Mouse (Mus musculus) thymus, adult 2 months (tissue): Measurements from ENCODE around the gene Tmem150c. TPM values are rescaled to one million over a fixed set of nuclear protein-coding genes. Genes with fewer than 3 reads are reported as not detected.

Source experiments
- DNase-seq: peaks from one replicate; pipeline ENCODE4 v3.0.0; 2021
- H3K27ac ChIP-seq: fragments of 200-500 bp; 2 replicates; pipeline ENCODE4 v1.5.1; 2012; ENCODE audit warnings: low read length, control low read depth; ENCODE audit not compliant: control insufficient read depth, insufficient read depth
- H3K27me3 ChIP-seq: fragments of 200-500 bp; 2 replicates; pipeline ENCODE4 v1.6.1; 2012; ENCODE audit warnings: mild to moderate bottlenecking, low read length, moderate library complexity, mixed read lengths; ENCODE audit not compliant: control insufficient read depth, insufficient read depth
- H3K36me3 ChIP-seq: fragments of 200-500 bp; 2 replicates; pipeline ENCODE4 v1.6.1; 2012; ENCODE audit warnings: mild to moderate bottlenecking, low read length, moderate library complexity; ENCODE audit not compliant: control insufficient read depth, insufficient read depth
- H3K4me1 ChIP-seq: fragments of 200-500 bp; replicated peaks from 2 replicates; pipeline ENCODE4 v1.6.1; 2012; ENCODE audit warnings: low read length; ENCODE audit not compliant: control insufficient read depth, insufficient read depth
- H3K4me3 ChIP-seq: fragments of 200-500 bp; 2 replicates; pipeline ENCODE4 v1.5.1; 2012; ENCODE audit warnings: mild to moderate bottlenecking, low read length, control low read depth, moderate library complexity; ENCODE audit not compliant: control insufficient read depth, insufficient read depth
- CTCF ChIP-seq: fragments of 200-500 bp; IDR thresholded peaks from 2 replicates; pipeline ENCODE4 v1.5.1; 2012; ENCODE audit warnings: mild to moderate bottlenecking, control low read depth, low read length, moderate library complexity, borderline replicate concordance; ENCODE audit not compliant: control insufficient read depth, poor library complexity, insufficient read depth; ENCODE audit errors: extremely low read depth
- POLR2A ChIP-seq: fragments of 200-500 bp; IDR thresholded peaks from 2 replicates; pipeline ENCODE4 v1.6.1; 2012; ENCODE audit warnings: mild to moderate bottlenecking, low read length, control low read depth, moderate library complexity; ENCODE audit not compliant: control insufficient read depth, poor library complexity, insufficient read depth; ENCODE audit errors: extremely low read depth
- WGBS: fragments of 180-500 bp; shearing (Covaris S2); methylation state at CpG from one replicate; pipeline ENCODE4 v1.1.7; 2018; 5-methylcytosine and 5-hydroxymethylcytosine counted together
- polyA plus RNA-seq: library from polyadenylated mRNA; depleted of rRNA; stranded (reverse); fragments of >200 nt; gene quantifications from 2 replicates; pipeline ENCODE4 v1.2.3, GENCODE M21; 2012

The Tmem150c gene
- polyA plus RNA-seq, 1 experiment, result 4.4 TPM

- Histone ChIP-seq H3K4me1 (no peaks in the 10 kb centered on the region), H3K27me3 (no peaks in the 10 kb centered on the region), H3K4me3 (no peak overlapping the region), H3K27ac (no peak overlapping the region), H3K36me3 (no peaks in the 10 kb centered on the region)
- TF ChIP-seq CTCF, result no peak
- TF ChIP-seq POLR2A, result no peak
- DNase-seq, result no peak
- 86% methylated on average over 7 of the region's 7 CpGs for WGBS
These were observed 27.0 kb upstream of the Tmem150c start for GRCm38 (mm10) chr5:100186618-100187017.

DNA sequence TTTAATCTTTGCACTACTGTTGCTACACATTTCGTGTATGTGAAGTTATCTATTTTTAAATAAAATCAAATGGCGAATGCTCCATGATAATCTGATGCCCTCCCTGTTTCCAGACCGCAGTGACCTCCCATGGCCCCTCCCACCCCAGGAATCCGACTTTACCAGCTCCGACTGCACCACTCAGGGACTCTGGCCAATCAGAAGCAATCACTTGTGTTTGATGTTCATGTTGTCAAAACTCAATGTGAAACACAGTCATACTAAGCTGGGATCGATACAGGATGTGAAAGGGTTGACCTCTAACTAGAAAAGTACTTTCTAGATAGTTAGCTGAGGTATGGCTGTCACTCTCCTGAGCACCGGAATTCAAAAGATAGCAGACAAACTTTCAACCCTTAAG, 26.3 kb upstream of the Tmem150c start:
- no peak overlapping the region for H3K27ac ChIP-seq
- 86% methylated on average over 7 of the region's 7 CpGs for WGBS
- no peaks in the 10 kb centered on the region for H3K27me3 ChIP-seq
- H3K36me3 ChIP-seq, result no peaks in the 10 kb centered on the region
- DNase-seq, result no peak
- H3K4me3 ChIP-seq, result no peak overlapping the region
- TF ChIP-seq POLR2A (no peak), CTCF (no peak)
- no peaks in the 10 kb centered on the region for H3K4me1 ChIP-seq

DNA sequence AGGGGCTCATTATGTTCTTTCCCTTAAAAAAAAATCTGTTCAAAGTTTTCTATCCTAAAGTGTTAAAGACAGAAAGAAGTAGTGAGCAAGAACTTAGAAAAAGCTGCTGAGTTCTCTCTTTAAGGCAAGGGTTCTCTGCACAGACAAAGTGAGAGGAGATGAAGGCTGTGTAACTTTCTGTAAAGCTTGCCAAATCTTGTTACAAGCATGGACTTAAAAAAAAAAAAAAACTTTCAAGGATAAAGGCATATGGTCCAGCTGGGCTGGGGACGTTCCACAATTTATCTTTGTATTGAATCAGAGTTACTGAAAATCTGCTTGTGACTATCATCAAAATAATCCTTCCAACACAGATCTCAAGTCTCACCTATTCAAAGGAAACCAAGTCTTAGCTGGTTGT, 21.4 kb upstream of the Tmem150c start:
- no peak overlapping the region for H3K27ac ChIP-seq
- TF ChIP-seq POLR2A (no peak), CTCF (no peak)
- WGBS, result 93% methylated on average over 1 of the region's 1 CpGs

GRCm38 (mm10) chr5:100178781-100179165, 19.2 kb upstream of the Tmem150c start:
- Histone ChIP-seq H3K4me3 (no peak overlapping the region), H3K27ac (no peak overlapping the region), H3K36me3 (no peaks in the 10 kb centered on the region), H3K4me1 (no peaks in the 10 kb centered on the region), H3K27me3 (no peaks in the 10 kb centered on the region)
- WGBS, result 70% methylated on average over 2 of the region's 2 CpGs
- no peak for DNase-seq
- no peak for TF ChIP-seq POLR2A
- no peak for TF ChIP-seq CTCF

More for the DNA sequence above, 21.4 kb upstream of the Tmem150c start:
- no peak overlapping the region for H3K4me3 ChIP-seq
- no peaks in the 10 kb centered on the region for H3K36me3 ChIP-seq
- H3K4me1 ChIP-seq, result no peaks in the 10 kb centered on the region
- no peaks in the 10 kb centered on the region for H3K27me3 ChIP-seq
- DNase-seq, result no peak

DNA sequence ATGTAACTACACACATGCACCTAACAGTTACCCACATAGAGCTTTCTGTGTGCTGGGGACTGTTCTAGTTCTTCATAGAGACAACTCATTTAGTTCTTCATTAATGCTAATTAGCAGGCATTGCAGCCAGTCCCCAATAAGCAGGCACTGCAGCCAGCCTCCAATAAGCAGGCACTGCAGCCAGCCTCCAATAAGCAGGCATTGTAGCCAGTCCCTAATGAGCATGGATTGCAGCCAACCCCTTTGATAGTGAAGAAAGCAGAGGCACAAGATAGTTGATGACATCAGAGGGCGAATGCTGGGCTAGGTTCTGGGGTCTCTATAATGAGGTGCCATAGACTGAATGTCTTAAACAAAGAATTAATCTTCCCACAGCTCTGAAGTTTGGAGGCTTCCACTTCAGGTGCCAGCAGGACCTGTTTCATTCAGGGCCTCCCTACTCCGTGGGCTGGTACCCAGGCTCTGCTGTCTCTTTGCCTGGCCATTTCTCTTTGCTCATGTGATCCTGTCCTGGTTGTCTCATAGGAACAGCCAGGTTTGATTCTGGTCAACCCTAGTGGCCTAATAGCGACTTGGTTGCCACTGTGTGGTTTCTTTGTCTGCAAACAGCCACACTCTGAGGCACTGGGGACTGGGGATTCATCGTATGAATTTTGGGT, 18.6 kb upstream of the Tmem150c start:
- DNase-seq, result no peak
- H3K4me3 ChIP-seq, result no peak overlapping the region
- H3K4me1 ChIP-seq, result no peaks in the 10 kb centered on the region
- no peak for TF ChIP-seq CTCF
- no peak for TF ChIP-seq POLR2A
- no peak overlapping the region for H3K27ac ChIP-seq
- no peaks in the 10 kb centered on the region for H3K27me3 ChIP-seq
- no peaks in the 10 kb centered on the region for H3K36me3 ChIP-seq
- WGBS, result 89% methylated on average over 4 of the region's 4 CpGs

- 73% methylated on average over 5 of the region's 5 CpGs for WGBS
- Histone ChIP-seq H3K27ac (no peak overlapping the region), H3K4me3 (no peak overlapping the region), H3K27me3 (no peaks in the 10 kb centered on the region), H3K4me1 (no peaks in the 10 kb centered on the region), H3K36me3 (no peaks in the 10 kb centered on the region)
- no peak for TF ChIP-seq CTCF
- TF ChIP-seq POLR2A, result no peak
- no peak for DNase-seq
These were observed 17.9 kb upstream of the Tmem150c start for GRCm38 (mm10) chr5:100177547-100177946.

GRCm38 (mm10) chr5:100176096-100176495, 16.5 kb upstream of the Tmem150c start:
- H3K4me1 ChIP-seq, result no peaks in the 10 kb centered on the region
- H3K27me3 ChIP-seq, result no peaks in the 10 kb centered on the region
- no peak overlapping the region for H3K27ac ChIP-seq
- TF ChIP-seq CTCF, result no peak
- no peak for TF ChIP-seq POLR2A
- WGBS, result 91% methylated on average over 5 of the region's 5 CpGs
- H3K36me3 ChIP-seq, result no peaks in the 10 kb centered on the region
- DNase-seq, result no peak
- no peak overlapping the region for H3K4me3 ChIP-seq
